Mouse (Mus musculus) embryonic fibroblast, embryonic 13.5 days (primary cell): Measurements from ENCODE around the gene Golt1b.

Experiments used
- CTCF ChIP-seq: IDR thresholded peaks from 2 replicates; pipeline ENCODE4 v1.5.1; 2011; ENCODE audit warnings: mild to moderate bottlenecking, control low read depth, low read length, moderate library complexity, borderline replicate concordance; ENCODE audit not compliant: insufficient read depth
- POLR2A ChIP-seq: IDR thresholded peaks from 2 replicates; pipeline ENCODE4 v1.6.1; 2011; ENCODE audit warnings: low read depth, mild to moderate bottlenecking, control low read depth, low read length, moderate library complexity

GRCm38 (mm10) chr6:142413845-142414244 is 26.8 kb downstream of the Golt1b start:
- TF ChIP-seq CTCF (no peak), POLR2A (no peak)
